Mouse (Mus musculus): ENCODE measurements around the gene Fam72a. TPM values are rescaled to one million over a fixed set of nuclear protein-coding genes. Genes with fewer than 3 reads are reported as not detected.

The Fam72a gene
- polyA plus RNA-seq, 2 experiments, result 2.1 to 2.5 TPM

DNA sequence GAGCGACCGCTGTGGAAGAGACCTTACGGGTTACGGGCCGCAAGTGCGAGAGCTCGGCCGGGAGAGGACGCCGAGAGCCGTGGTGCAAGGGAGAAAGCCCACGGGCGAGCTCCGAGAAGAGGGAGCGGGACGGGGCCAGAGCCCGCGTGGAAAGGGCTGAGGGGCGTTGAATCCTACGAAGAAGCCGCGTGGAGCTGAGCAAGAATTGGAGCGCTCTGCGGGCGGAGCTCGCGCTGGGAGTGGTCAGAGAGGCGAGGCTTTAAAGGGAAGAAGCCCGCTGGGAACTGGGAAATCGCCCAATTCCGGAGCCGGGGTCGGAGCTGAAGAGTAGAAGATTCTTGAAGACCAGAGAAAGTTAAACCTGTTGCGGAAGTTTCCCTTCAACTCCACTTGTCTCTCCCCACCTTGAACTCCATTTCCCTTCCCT is 391 bp downstream of the Fam72a start:
- Histone ChIP-seq H3K4me3 (replicated peaks; ENCODE audit: low read length) (peak overlapping the region; percentile 72), H3K4me2 (replicated peaks; ENCODE audit: low read depth, low read length, severe bottlenecking) (peak overlapping the region; percentile 97), H3K4me1 (ENCODE audit: control insufficient read depth, insufficient read depth, low read length) (peaks cover 32% of the 10 kb centered on the region), H3K9ac (ENCODE audit: low read depth, low read length, severe bottlenecking) (peak overlapping the region; percentile 61), H3K27me3 (ENCODE audit: control insufficient read depth, insufficient read depth, low read length) (no peaks in the 10 kb centered on the region), H3K36me3 (ENCODE audit: control insufficient read depth, insufficient read depth, low read length) (no peaks in the 10 kb centered on the region), H3K9me3 (ENCODE audit: control insufficient read depth, low read length) (no peaks in the 10 kb centered on the region), H3K27ac (replicated peaks; ENCODE audit: low read depth, low read length) (peak overlapping the region; percentile 80)
- no peak for ATAC-seq (ENCODE audit: low FRiP score, low read depth)
- WGBS, result 0% methylated on average over 34 of the region's 34 CpGs
- peak; percentile 68 for DNase-seq (ENCODE audit: low spot score)
- no peak for TF ChIP-seq POLR2A (IDR thresholded peaks at IDR 0.05; ENCODE audit: borderline replicate concordance, extremely low read depth, insufficient read depth, insufficient read length)

DNA sequence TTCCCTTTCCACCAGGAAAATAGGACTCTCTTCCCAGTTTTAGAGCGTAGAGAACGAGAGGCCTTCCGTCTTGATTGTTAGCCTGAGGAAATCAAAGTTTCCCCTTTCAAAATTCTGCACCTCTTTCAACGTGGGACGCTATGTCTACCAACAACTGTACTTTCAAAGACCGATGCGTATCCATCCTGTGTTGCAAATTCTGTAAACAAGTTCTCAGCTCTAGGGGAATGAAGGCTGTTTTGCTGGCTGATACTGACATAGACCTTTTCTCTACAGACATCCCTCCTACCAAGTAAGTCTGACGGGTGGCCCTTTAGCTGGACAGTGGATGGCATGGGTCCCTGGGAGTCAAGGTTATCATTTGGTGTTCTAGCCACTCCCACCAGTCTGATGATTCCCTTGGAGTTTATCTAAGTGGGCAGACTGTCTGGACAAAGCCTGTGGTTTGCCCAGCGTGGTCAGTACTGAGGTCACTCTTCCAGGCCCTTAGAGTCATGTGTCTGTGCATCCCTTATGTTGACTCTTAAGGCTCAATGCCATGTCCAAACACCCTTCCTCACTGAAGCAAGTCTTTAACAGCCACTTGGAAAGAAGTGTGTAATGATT is 961 bp downstream of the Fam72a start:
- whole genome bisulfite sequencing, result 1% methylated on average over 9 of the region's 9 CpGs
- DNase-seq (ENCODE audit: low spot score) (no peak), ATAC-seq (ENCODE audit: low FRiP score, low read depth) (no peak)

DNA sequence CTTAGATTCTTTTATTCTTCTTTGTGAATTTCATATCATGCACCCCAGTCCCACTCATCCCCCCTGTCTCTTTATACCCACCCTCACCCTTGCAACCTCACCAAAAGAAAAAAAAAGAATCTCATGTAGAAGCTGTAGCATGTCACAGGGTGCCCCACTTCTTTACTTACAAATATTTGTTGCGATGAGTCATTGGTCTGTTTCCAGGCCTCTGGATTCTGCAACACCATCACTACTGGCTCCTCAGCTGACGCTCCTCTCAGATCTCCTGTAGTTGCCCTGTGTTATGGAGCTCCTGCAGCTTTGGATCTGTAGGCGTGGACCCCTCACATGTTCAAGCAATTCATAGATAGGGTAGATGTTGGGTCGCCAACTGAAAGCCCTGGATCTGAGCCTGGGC is 12.1 kb downstream of the Fam72a start:
- Histone ChIP-seq H3K36me3 (ENCODE audit: control insufficient read depth, insufficient read depth, low read length) (peaks cover 2% of the 10 kb centered on the region; the same call in 1 of the 2 replicates), H3K9me3 (ENCODE audit: control insufficient read depth, low read length) (no peaks in the 10 kb centered on the region), H3K27me3 (ENCODE audit: control insufficient read depth, insufficient read depth, low read length) (no peaks in the 10 kb centered on the region), H3K4me2 (replicated peaks; ENCODE audit: low read depth, low read length, severe bottlenecking) (no peak overlapping the region), H3K4me3 (replicated peaks; ENCODE audit: low read length) (no peak overlapping the region), H3K27ac (replicated peaks; ENCODE audit: low read depth, low read length) (no peak overlapping the region), H3K9ac (ENCODE audit: low read depth, low read length, severe bottlenecking) (no peak overlapping the region), H3K4me1 (ENCODE audit: control insufficient read depth, insufficient read depth, low read length) (peaks cover 12% of the 10 kb centered on the region)
- no peak for TF ChIP-seq POLR2A (IDR thresholded peaks at IDR 0.05; ENCODE audit: borderline replicate concordance, extremely low read depth, insufficient read depth, insufficient read length)
- 90% methylated on average over 4 of the region's 4 CpGs for WGBS
- ATAC-seq (ENCODE audit: low FRiP score, low read depth), result no peak
- no peak for DNase-seq (ENCODE audit: low spot score)

More for the DNA sequence above, 961 bp downstream of the Fam72a start:
- Histone ChIP-seq H3K36me3 (ENCODE audit: control insufficient read depth, insufficient read depth, low read length) (no peaks in the 10 kb centered on the region), H3K4me2 (replicated peaks; ENCODE audit: low read depth, low read length, severe bottlenecking) (peak overlapping the region; percentile 97), H3K9me3 (ENCODE audit: control insufficient read depth, low read length) (no peaks in the 10 kb centered on the region), H3K27ac (replicated peaks; ENCODE audit: low read depth, low read length) (peak overlapping the region; percentile 80; the same call in 1 of the 2 replicates), H3K4me1 (ENCODE audit: control insufficient read depth, insufficient read depth, low read length) (peaks cover 26% of the 10 kb centered on the region), H3K4me3 (replicated peaks; ENCODE audit: low read length) (peak overlapping the region; percentile 72), H3K27me3 (ENCODE audit: control insufficient read depth, insufficient read depth, low read length) (no peaks in the 10 kb centered on the region), H3K9ac (ENCODE audit: low read depth, low read length, severe bottlenecking) (peak overlapping the region; percentile 61)
- no peak for TF ChIP-seq POLR2A (IDR thresholded peaks at IDR 0.05; ENCODE audit: borderline replicate concordance, extremely low read depth, insufficient read depth, insufficient read length)

DNA sequence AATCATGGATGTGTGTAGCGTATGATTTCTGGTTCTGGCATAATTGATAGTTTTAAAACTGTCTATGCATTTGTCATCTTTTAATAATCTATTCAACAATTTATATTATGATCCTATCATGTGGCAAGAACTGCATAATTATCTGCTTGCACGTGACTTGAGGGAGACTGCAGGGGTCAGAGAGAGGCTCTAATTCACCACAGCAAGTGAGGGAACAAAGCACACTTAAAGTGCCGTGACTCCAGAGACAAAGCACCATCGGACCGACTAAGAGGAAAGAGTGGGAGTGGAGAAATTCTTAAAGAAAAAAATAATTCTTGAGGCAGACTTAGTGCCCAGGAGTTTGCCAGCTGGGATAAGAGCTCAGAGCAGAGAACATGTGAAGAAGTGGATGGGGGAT is 13.1 kb downstream of the Fam72a start:
- Histone ChIP-seq H3K36me3 (ENCODE audit: control insufficient read depth, insufficient read depth, low read length) (peaks cover 2% of the 10 kb centered on the region; the same call in 1 of the 2 replicates), H3K4me3 (replicated peaks; ENCODE audit: low read length) (no peak overlapping the region), H3K9me3 (ENCODE audit: control insufficient read depth, low read length) (no peaks in the 10 kb centered on the region), H3K9ac (ENCODE audit: low read depth, low read length, severe bottlenecking) (no peak overlapping the region), H3K27ac (replicated peaks; ENCODE audit: low read depth, low read length) (no peak overlapping the region), H3K27me3 (ENCODE audit: control insufficient read depth, insufficient read depth, low read length) (no peaks in the 10 kb centered on the region), H3K4me2 (replicated peaks; ENCODE audit: low read depth, low read length, severe bottlenecking) (no peak overlapping the region; the same call in 1 of the 2 replicates), H3K4me1 (ENCODE audit: control insufficient read depth, insufficient read depth, low read length) (peaks cover 12% of the 10 kb centered on the region)
- WGBS, result 65% methylated on average over 5 of the region's 5 CpGs
- no peak for TF ChIP-seq POLR2A (IDR thresholded peaks at IDR 0.05; ENCODE audit: borderline replicate concordance, extremely low read depth, insufficient read depth, insufficient read length)
- no peak for DNase-seq (ENCODE audit: low spot score)
- ATAC-seq (ENCODE audit: low FRiP score, low read depth), result no peak

DNA sequence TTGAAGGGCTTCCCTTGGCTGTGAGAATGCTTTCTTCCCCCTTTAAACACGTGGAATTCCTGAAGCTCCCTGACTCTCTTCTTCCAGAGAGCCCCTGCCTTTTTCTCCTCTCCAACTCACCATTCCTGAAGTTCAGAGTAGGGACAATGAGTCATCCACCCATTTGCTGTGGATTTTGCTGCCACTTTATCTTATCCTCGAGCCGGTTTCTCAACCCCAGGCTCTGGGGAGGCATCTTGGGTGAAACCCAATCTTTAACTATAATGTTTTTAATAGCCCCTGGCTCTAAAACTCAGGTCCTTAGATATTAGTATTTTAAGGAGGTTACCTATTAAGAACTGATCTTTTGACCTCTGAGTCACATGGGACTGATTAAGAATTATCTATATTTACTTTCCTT is 13.7 kb downstream of the Fam72a start:
- no peak for TF ChIP-seq POLR2A (IDR thresholded peaks at IDR 0.05; ENCODE audit: borderline replicate concordance, extremely low read depth, insufficient read depth, insufficient read length)
- WGBS, result 30% methylated on average over 3 of the region's 3 CpGs
- H3K27ac ChIP-seq (replicated peaks; ENCODE audit: low read depth, low read length), result peak overlapping the region; percentile 30; the same call in 1 of the 2 replicates
- no peaks in the 10 kb centered on the region for H3K9me3 ChIP-seq (ENCODE audit: control insufficient read depth, low read length)
- ATAC-seq (ENCODE audit: low FRiP score, low read depth) (no peak), DNase-seq (ENCODE audit: low spot score) (no peak)
- H3K4me3 ChIP-seq (replicated peaks; ENCODE audit: low read length), result no peak overlapping the region
- H3K27me3 ChIP-seq (ENCODE audit: control insufficient read depth, insufficient read depth, low read length), result no peaks in the 10 kb centered on the region
- H3K4me2 ChIP-seq (replicated peaks; ENCODE audit: low read depth, low read length, severe bottlenecking), result no peak overlapping the region
- no peak overlapping the region for H3K9ac ChIP-seq (ENCODE audit: low read depth, low read length, severe bottlenecking)
- 0 out of 2 replicates have a peak, but pooled peaks cover 2% of the 10 kb centered on the region for H3K36me3 ChIP-seq (ENCODE audit: control insufficient read depth, insufficient read depth, low read length)
- peaks cover 12% of the 10 kb centered on the region for H3K4me1 ChIP-seq (ENCODE audit: control insufficient read depth, insufficient read depth, low read length)
